Mouse (Mus musculus) heart, postnatal 0 days (tissue): ENCODE measurements around the gene Dnah3. TPM values are rescaled to one million over a fixed set of nuclear protein-coding genes. Genes with fewer than 3 reads are reported as not detected.

Experiments
- ATAC-seq: fragments of 200-750 bp; cut with Nextera tagmentation; 2 replicates; pipeline ENCODE4 v1.8.0; 2017; ENCODE audit warnings: low read depth, moderate number of reproducible peaks, moderate library complexity; ENCODE audit not compliant: insufficient read depth
- DNase-seq: peaks from one replicate; pipeline ENCODE4 v3.0.0-alpha.2; 2016; ENCODE audit warnings: low spot score
- H3K27ac ChIP-seq: fragments of 300-500 bp; sonication (generic); 2 replicates; pipeline ENCODE4 v1.5.1; 2014; ENCODE audit warnings: low read depth, mild to moderate bottlenecking
- H3K27me3 ChIP-seq: fragments of 300-500 bp; sonication (generic); 2 replicates; pipeline ENCODE4 v1.6.1; 2014; ENCODE audit warnings: low read length, mixed read lengths; ENCODE audit not compliant: control insufficient read depth, insufficient read depth
- H3K36me3 ChIP-seq: fragments of 300-500 bp; sonication (generic); replicated peaks from 2 replicates; pipeline ENCODE4 v1.6.1; 2014; ENCODE audit warnings: low read length, mixed read lengths; ENCODE audit not compliant: control insufficient read depth, insufficient read depth
- H3K4me1 ChIP-seq: fragments of 300-500 bp; sonication (generic); 2 replicates; pipeline ENCODE4 v1.6.1; 2014; ENCODE audit warnings: antibody characterized with exemption; ENCODE audit not compliant: control insufficient read depth, insufficient read depth
- H3K4me2 ChIP-seq: fragments of 300-500 bp; sonication (generic); 2 replicates; pipeline ENCODE4 v1.6.1; 2014; ENCODE audit warnings: low read depth, mild to moderate bottlenecking, low read length, moderate library complexity
- H3K4me3 ChIP-seq: fragments of 300-500 bp; sonication (generic); 2 replicates; pipeline ENCODE4 v1.5.1; 2014; ENCODE audit warnings: low read depth, low read length
- H3K9ac ChIP-seq: fragments of 300-500 bp; sonication (generic); replicated peaks from 2 replicates; pipeline ENCODE4 v1.6.1; 2014; ENCODE audit warnings: low read depth, low read length, mixed read lengths
- H3K9me3 ChIP-seq: fragments of 300-500 bp; sonication (generic); replicated peaks from 2 replicates; pipeline ENCODE4 v1.6.1; 2016; ENCODE audit warnings: low read length; ENCODE audit not compliant: control insufficient read depth
- CTCF ChIP-seq: IDR thresholded peaks from 2 replicates; pipeline ENCODE4 v1.5.1; 2016; ENCODE audit warnings: antibody characterized with exemption, control low read depth, low read depth
- EP300 ChIP-seq: IDR thresholded peaks from 2 replicates; pipeline ENCODE4 v1.6.1; 2016; ENCODE audit warnings: antibody characterized with exemption, low read depth
- WGBS: fragments of 180-500 bp; shearing (Covaris S2); extraction: QIAGEN DNeasy Blood & Tissue Kit; methylation state at CpG from one replicate; pipeline ENCODE4 v1.1.7; 2014; 5-methylcytosine and 5-hydroxymethylcytosine counted together
- polyA plus RNA-seq: library from polyadenylated mRNA; unstranded; fragments of >200 nt; fragmentation: Nextera tagmentation; extraction: Ambion mirVana; gene quantifications from 2 replicates; pipeline ENCODE4 v1.2.1, GENCODE M21; 2015
- total RNA-seq: library from RNA; depleted of rRNA; stranded (reverse); fragments of >200 nt; gene quantifications from 2 replicates; pipeline ENCODE4 v1.2.3, GENCODE M21; 2014; ENCODE audit warnings: low replicate concordance

Dnah3 gene
- total and polyA plus RNA-seq, 2 experiments from 2014 or later, result not detected

DNA sequence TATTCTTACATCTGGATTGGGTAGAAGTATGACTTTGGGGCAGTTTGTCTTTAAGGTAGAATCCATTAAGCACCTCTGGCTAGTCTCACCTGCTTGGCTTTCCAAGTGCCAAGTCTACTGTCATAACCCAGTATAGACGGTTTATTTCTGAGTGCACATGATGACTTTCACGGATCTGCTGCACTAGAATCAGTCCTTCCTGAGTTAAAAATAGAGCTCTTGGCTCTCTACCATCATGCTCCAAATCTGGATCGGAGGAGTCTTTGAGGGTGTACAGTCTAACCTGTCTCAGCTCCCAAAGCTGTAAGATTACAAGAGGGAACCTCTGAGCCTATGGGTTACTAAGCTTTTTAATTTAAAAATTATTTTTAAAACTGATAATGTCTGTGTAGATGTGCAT, 864 bp downstream of the Dnah3 start:
- Histone ChIP-seq H3K36me3 (no peaks in the 10 kb centered on the region), H3K9ac (no peak overlapping the region), H3K27ac (no peak overlapping the region), H3K9me3 (no peaks in the 10 kb centered on the region), H3K27me3 (no peaks in the 10 kb centered on the region), H3K4me3 (no peak overlapping the region), H3K4me2 (no peak overlapping the region), H3K4me1 (0 out of 2 replicates have a peak, but pooled peaks cover 4% of the 10 kb centered on the region)
- no peak for TF ChIP-seq EP300
- TF ChIP-seq CTCF, result no peak
- DNase-seq (no peak), ATAC-seq (peak; percentile 36; the same call in 1 of the 2 replicates)
- WGBS, result 13% methylated on average over 3 of the region's 3 CpGs

DNA sequence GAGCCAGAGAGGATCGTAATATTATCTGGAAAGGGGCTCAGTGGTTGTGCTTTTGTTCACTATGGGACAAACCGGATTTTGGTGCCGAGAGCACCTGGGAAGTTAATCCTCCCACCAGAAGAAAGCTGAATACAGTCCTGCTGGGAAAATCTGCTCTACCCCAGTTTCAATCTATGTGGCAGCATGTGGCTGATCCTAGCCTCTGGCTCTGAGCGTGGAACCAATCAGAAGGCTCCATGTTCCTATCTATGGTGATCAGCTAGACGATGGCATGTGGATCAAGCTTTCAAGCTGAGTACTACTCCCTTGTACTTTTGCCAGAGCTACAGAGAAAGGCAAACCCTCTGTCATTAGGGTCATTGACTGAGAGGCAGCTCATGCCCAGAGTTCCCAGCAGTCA, 2.0 kb downstream of the Dnah3 start:
- TF ChIP-seq EP300 (no peak), CTCF (no peak)
- 53% methylated on average over 5 of the region's 5 CpGs for WGBS

DNA sequence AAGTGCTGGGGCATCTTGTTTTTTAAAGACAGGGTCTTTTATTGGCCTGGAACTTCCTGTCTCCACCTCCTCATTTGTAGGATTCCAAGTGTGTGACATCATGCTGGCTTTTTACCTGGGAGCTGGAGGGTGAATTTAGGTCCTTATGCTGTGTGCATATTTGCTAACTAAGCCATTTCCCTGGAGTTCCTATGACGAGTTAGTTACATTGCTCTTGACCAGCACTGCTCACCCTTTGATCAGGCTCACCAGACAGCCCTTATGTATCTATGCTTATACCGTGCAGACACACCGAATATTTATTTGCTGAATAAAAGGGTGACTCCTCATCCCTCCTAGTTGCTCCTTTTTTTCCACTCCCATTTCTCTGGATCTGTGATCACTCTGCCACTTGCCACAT, 14.9 kb downstream of the Dnah3 start:
- Histone ChIP-seq H3K4me2 (no peak overlapping the region), H3K4me3 (no peak overlapping the region), H3K27me3 (no peaks in the 10 kb centered on the region), H3K4me1 (no peaks in the 10 kb centered on the region), H3K9ac (no peak overlapping the region), H3K27ac (no peak overlapping the region), H3K36me3 (no peaks in the 10 kb centered on the region), H3K9me3 (no peaks in the 10 kb centered on the region)
- TF ChIP-seq EP300 (no peak), CTCF (no peak)
- ATAC-seq (no peak), DNase-seq (no peak)
- 74% methylated on average over 3 of the region's 3 CpGs for WGBS

More for the DNA sequence above, 2.0 kb downstream of the Dnah3 start:
- Histone ChIP-seq H3K9me3 (no peaks in the 10 kb centered on the region), H3K4me2 (no peak overlapping the region), H3K27ac (no peak overlapping the region), H3K4me3 (no peak overlapping the region), H3K9ac (no peak overlapping the region), H3K36me3 (no peaks in the 10 kb centered on the region), H3K27me3 (no peaks in the 10 kb centered on the region), H3K4me1 (0 out of 2 replicates have a peak, but pooled peaks cover 4% of the 10 kb centered on the region)
- ATAC-seq (no peak), DNase-seq (no peak)

DNA sequence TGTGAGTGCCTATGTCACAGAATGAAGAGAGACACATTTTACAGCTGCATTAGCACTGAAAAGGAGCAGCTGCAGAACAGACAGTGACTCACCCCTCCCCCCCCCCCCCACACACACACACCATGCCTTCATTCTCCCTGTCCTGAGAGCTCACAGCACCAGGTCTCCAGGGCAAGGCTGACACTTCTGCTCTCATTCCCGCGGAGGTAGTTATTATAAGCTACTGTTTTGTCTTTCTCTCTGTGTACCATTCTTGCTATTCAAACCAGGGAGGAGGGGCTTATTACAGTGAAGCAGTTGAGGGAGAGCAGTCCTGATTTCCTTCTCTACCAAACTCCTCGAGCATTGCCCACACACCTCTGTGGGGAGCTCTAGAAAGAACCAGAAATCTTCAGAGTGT, 25.9 kb downstream of the Dnah3 start:
- no peaks in the 10 kb centered on the region for H3K4me1 ChIP-seq
- no peak overlapping the region for H3K4me2 ChIP-seq
- H3K4me3 ChIP-seq, result no peak overlapping the region
- no peaks in the 10 kb centered on the region for H3K9me3 ChIP-seq
- H3K27ac ChIP-seq, result no peak overlapping the region
- ATAC-seq (no peak), DNase-seq (no peak)
- H3K36me3 ChIP-seq, result no peaks in the 10 kb centered on the region
- no peak overlapping the region for H3K9ac ChIP-seq
- TF ChIP-seq CTCF (no peak), EP300 (no peak)
- H3K27me3 ChIP-seq, result no peaks in the 10 kb centered on the region
- 13% methylated on average over 3 of the region's 3 CpGs for WGBS

DNA sequence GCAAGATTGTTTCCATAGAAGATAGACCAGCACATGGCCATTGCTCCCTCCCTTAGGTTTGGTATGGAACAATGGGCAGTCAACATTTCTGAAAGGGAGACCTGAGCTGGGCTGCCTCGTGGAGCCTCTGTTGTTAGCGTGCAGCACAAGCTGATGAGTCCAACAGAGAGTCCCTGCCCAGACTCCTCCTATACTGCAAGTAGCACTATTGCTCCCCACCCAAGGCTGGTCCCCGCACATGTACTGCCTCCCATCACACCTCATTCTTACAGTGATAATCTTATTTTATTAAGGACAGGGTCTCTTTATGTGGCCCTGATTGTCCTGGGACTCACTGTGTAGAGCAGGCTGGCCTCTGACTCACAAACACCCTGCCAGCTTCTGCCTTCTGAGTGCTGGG, 27.0 kb downstream of the Dnah3 start:
- WGBS, result 77% methylated on average over 3 of the region's 3 CpGs
- Histone ChIP-seq H3K9me3 (no peaks in the 10 kb centered on the region), H3K27ac (no peak overlapping the region), H3K36me3 (no peaks in the 10 kb centered on the region), H3K4me1 (no peaks in the 10 kb centered on the region), H3K4me3 (no peak overlapping the region), H3K4me2 (no peak overlapping the region), H3K9ac (no peak overlapping the region), H3K27me3 (no peaks in the 10 kb centered on the region)
- TF ChIP-seq EP300, result no peak
- no peak for TF ChIP-seq CTCF
- DNase-seq (no peak), ATAC-seq (no peak)

DNA sequence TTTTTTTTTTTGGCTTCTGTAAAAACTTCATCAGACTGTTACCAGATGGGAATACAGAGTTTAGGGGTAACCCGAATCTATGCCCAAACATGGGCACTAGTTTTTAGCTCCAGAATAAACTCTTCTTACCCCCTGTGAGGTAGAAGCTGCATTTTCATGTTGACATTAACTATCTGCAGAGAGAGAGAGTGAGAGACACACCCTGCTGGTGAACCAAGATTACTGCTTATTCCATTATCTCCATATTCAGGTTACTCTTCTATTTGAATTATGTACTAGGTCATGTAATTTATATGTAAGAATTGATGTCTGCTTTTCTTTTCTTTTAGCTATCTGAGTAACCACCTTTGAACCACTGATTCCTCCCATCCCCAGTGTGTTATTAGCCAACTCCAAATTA, 31.0 kb downstream of the Dnah3 start:
- H3K4me1 ChIP-seq, result no peaks in the 10 kb centered on the region
- no peaks in the 10 kb centered on the region for H3K9me3 ChIP-seq
- no peak overlapping the region for H3K4me3 ChIP-seq
- H3K27ac ChIP-seq, result no peak overlapping the region
- no peaks in the 10 kb centered on the region for H3K36me3 ChIP-seq
- DNase-seq (no peak), ATAC-seq (no peak)
- H3K9ac ChIP-seq, result no peak overlapping the region
- TF ChIP-seq EP300, result no peak
- H3K27me3 ChIP-seq, result no peaks in the 10 kb centered on the region
- no peak overlapping the region for H3K4me2 ChIP-seq
- WGBS, result 74% methylated on average over 1 of the region's 1 CpGs
